In the genomic region with DNA sequence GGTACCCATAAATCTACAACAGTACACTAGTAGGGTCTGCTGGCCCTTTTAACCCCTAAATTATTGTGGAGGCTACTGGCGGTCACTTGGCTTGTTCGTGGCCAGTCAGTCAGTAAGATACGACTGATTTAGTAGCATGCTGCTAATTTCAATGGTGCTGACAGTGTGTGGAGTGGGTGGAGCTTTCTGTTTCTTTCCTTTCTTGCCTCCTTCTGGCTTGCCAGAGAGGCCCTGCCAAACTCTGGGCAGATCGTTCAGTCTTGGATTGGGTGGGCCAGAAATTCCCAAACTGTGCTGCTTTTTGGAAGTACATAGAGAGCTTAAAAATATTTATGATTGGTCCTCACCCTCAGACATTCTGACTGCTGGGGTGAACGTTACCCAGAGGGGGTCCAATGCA, we compare ENCODE assay signal across 8 mouse cellular contexts. TPM values are rescaled to one million over a fixed set of nuclear protein-coding genes. Genes with fewer than 3 reads are reported as not detected.
DNase-seq lines count a peak whose midpoint lies in the region; ATAC-seq and TF ChIP-seq lines count a peak whose summit lies in the region.
"Had no signal": no experiment of that assay in that cellular context is flagged by ENCODE, and none has a peak within 500 bp of the region (broad histone marks: within the 10 kb centered on the region; RNA-seq: fewer than 3 reads in every experiment).

No protein-coding gene starts in this region.

- WGBS in lung, embryonic 14.5 days: 31% methylated on average over 5 of the region's 5 CpGs
- WGBS in forebrain, embryonic 16.5 days: 22% methylated on average over 5 of the region's 5 CpGs
- WGBS in limb, embryonic 10.5 days: 28% methylated on average over 5 of the region's 5 CpGs
- WGBS in stomach, embryonic 14.5 days: 38% methylated on average over 5 of the region's 5 CpGs

- H3K4me1 ChIP-seq in lung, embryonic 14.5 days (ENCODE audit: insufficient read depth): peaks cover 6% of the 10 kb centered on the region; the same call in 1 of the 2 replicates
- H3K4me1 ChIP-seq in forebrain, embryonic 16.5 days (replicated peaks; ENCODE audit: control insufficient read depth, insufficient read depth, low read length): peaks cover 37% of the 10 kb centered on the region
- peaks cover 53% of the 10 kb centered on the region for H3K4me1 ChIP-seq in limb, embryonic 10.5 days
- H3K4me1 ChIP-seq in stomach, embryonic 14.5 days (ENCODE audit: control insufficient read depth, insufficient read depth, low read length): peaks cover 7% of the 10 kb centered on the region; the same call in 1 of the 2 replicates

- 0 out of 2 replicates have a peak, but pooled peaks cover 3% of the 10 kb centered on the region for H3K36me3 ChIP-seq in lung, embryonic 14.5 days (ENCODE audit: insufficient read depth)
- H3K36me3 ChIP-seq in forebrain, embryonic 16.5 days (ENCODE audit: control insufficient read depth, insufficient read depth): no peaks in the 10 kb centered on the region
- H3K36me3 ChIP-seq in limb, embryonic 10.5 days: no peaks in the 10 kb centered on the region
- no peaks in the 10 kb centered on the region; the same call in 1 of the 2 replicates for H3K36me3 ChIP-seq in stomach, embryonic 14.5 days (ENCODE audit: control insufficient read depth, insufficient read depth, low read length)

- no peak overlapping the region for H3K27ac ChIP-seq in lung, embryonic 14.5 days (ENCODE audit: low read depth)
- peak overlapping the region; percentile 34; the same call in 1 of the 2 replicates for H3K27ac ChIP-seq in forebrain, embryonic 16.5 days (ENCODE audit: low read length)
- peak overlapping the region; percentile 28; the same call in 1 of the 2 replicates for H3K27ac ChIP-seq in limb, embryonic 10.5 days
- H3K27ac ChIP-seq in stomach, embryonic 14.5 days (ENCODE audit: low read length): no peak overlapping the region

- H3K9me3 ChIP-seq in lung, embryonic 14.5 days (ENCODE audit: low read depth, low read length): no peaks in the 10 kb centered on the region
- no peaks in the 10 kb centered on the region for H3K9me3 ChIP-seq in forebrain, embryonic 16.5 days (ENCODE audit: control insufficient read depth, low read length)
- H3K9me3 ChIP-seq in limb, embryonic 10.5 days (replicated peaks): no peaks in the 10 kb centered on the region
- no peaks in the 10 kb centered on the region for H3K9me3 ChIP-seq in stomach, embryonic 14.5 days (ENCODE audit: control insufficient read depth, low read depth, low read length)

- peak overlapping the region; percentile 63 for H3K4me2 ChIP-seq in lung, embryonic 14.5 days
- H3K4me2 ChIP-seq in forebrain, embryonic 16.5 days (ENCODE audit: low read length): peak overlapping the region; percentile 59
- peak overlapping the region; percentile 53 for H3K4me2 ChIP-seq in stomach, embryonic 14.5 days (replicated peaks; ENCODE audit: low read depth, low read length)

- H3K9ac ChIP-seq in lung, embryonic 14.5 days: peak overlapping the region; percentile 45
- peak overlapping the region; percentile 50; the same call in 1 of the 2 replicates for H3K9ac ChIP-seq in forebrain, embryonic 16.5 days (replicated peaks; ENCODE audit: low read depth, low read length)
- H3K9ac ChIP-seq in stomach, embryonic 14.5 days (replicated peaks; ENCODE audit: low read depth, low read length): 0 out of 2 replicates have a peak overlapping the region, but pooled peaks have one; percentile 10

- peaks cover 48% of the 10 kb centered on the region for H3K27me3 ChIP-seq in lung, embryonic 14.5 days (ENCODE audit: insufficient read depth, low read length)
- H3K27me3 ChIP-seq in forebrain, embryonic 16.5 days (replicated peaks; ENCODE audit: control insufficient read depth, insufficient read depth, low read length): peaks cover 28% of the 10 kb centered on the region
- peaks cover 81% of the 10 kb centered on the region for H3K27me3 ChIP-seq in limb, embryonic 10.5 days (ENCODE audit: low read depth, poor library complexity, severe bottlenecking)
- H3K27me3 ChIP-seq in stomach, embryonic 14.5 days (ENCODE audit: control insufficient read depth, insufficient read depth, low read length): peaks cover 19% of the 10 kb centered on the region

- no peak for TF ChIP-seq CTCF in lung, embryonic 14.5 days (IDR thresholded peaks at IDR 0.05; ENCODE audit: low read depth)

- ATAC-seq in lung, embryonic 14.5 days (ENCODE audit: insufficient read depth): no peak
- ATAC-seq in forebrain, embryonic 16.5 days: peak; percentile 47
- no peak for ATAC-seq in stomach, embryonic 14.5 days (ENCODE audit: insufficient number of reproducible peaks, insufficient read depth, low FRiP score, low read depth)
- no peak for ATAC-seq in CD4-positive, CD25-positive, alpha-beta regulatory T cell, adult 4 months

- H3K4me3 ChIP-seq in lung, embryonic 14.5 days (ENCODE audit: low read depth, low read length): peak overlapping the region; percentile 39
- H3K4me3 ChIP-seq in forebrain, embryonic 16.5 days (replicated peaks; ENCODE audit: low read length): peak overlapping the region; percentile 35
- H3K4me3 ChIP-seq in limb, embryonic 10.5 days: peak overlapping the region; percentile 46
- H3K4me3 ChIP-seq in stomach, embryonic 14.5 days (ENCODE audit: low read depth, low read length): peak overlapping the region; percentile 11

- no peak for DNase-seq in lung, embryonic 14.5 days
- no peak for DNase-seq in lung, adult 18-20 months
- no peak for DNase-seq in limb, embryonic 10.5 days (ENCODE audit: low spot score)
- DNase-seq in testis, postnatal 14 days (ENCODE audit: low spot score): no peak
- DNase-seq: right cerebral cortex, adult 18-20 months had no signal

RNA-seq across cellular contexts. Expression of gene Bcl6b, which starts 2.5 kb away (rescaled TPM):
- 30.3 and 30.9 TPM in 2 replicates for polyA plus RNA-seq in lung, embryonic 14.5 days (2014; fragmentation: Nextera tagmentation; extraction: Ambion mirVana)
- polyA plus RNA-seq in forebrain, embryonic 16.5 days (2015; fragmentation: Nextera tagmentation; extraction: Ambion mirVana): 6.9 and 8.1 TPM in 2 replicates
- polyA plus RNA-seq in limb, embryonic 10.5 days (2016; fragmentation: Nextera tagmentation; extraction: Ambion mirVana): 5.6 and 7.5 TPM in 2 replicates
- polyA plus RNA-seq in stomach, embryonic 14.5 days (2014; fragmentation: Nextera tagmentation; extraction: Ambion mirVana): 11.3 and 12.0 TPM in 2 replicates
- under 1 TPM; 0.31 to 0.56 TPM for polyA plus RNA-seq in CD4-positive, CD25-positive, alpha-beta regulatory T cell, adult 4 months (2017; shearing (Covaris generic))

RNA-seq across cellular contexts. Expression of gene Slc16a13, which starts 6.3 kb away (rescaled TPM):
- 4.4 and 6.2 TPM in 2 replicates for polyA plus RNA-seq in lung, embryonic 14.5 days (2014; fragmentation: Nextera tagmentation; extraction: Ambion mirVana)
- polyA plus RNA-seq in forebrain, embryonic 16.5 days (2015; fragmentation: Nextera tagmentation; extraction: Ambion mirVana): 13.2 and 14.8 TPM in 2 replicates
- polyA plus RNA-seq in limb, embryonic 10.5 days (2016; fragmentation: Nextera tagmentation; extraction: Ambion mirVana): 11.6 and 16.3 TPM in 2 replicates
- polyA plus RNA-seq in stomach, embryonic 14.5 days (2014; fragmentation: Nextera tagmentation; extraction: Ambion mirVana): 5.6 and 8.8 TPM in 2 replicates
- polyA plus RNA-seq in CD4-positive, CD25-positive, alpha-beta regulatory T cell, adult 4 months (2017; shearing (Covaris generic)): 1 to 10 TPM; 2.7 to 3.9 TPM

RNA-seq across cellular contexts. Expression of gene 0610010K14Rik, which starts 10.6 kb away (rescaled TPM):
- 180 and 198 TPM in 2 replicates for polyA plus RNA-seq in lung, embryonic 14.5 days (2014; fragmentation: Nextera tagmentation; extraction: Ambion mirVana)
- polyA plus RNA-seq in forebrain, embryonic 16.5 days (2015; fragmentation: Nextera tagmentation; extraction: Ambion mirVana): 174 and 180 TPM in 2 replicates
- 220 and 235 TPM in 2 replicates for polyA plus RNA-seq in limb, embryonic 10.5 days (2016; fragmentation: Nextera tagmentation; extraction: Ambion mirVana)
- 164 and 167 TPM in 2 replicates for polyA plus RNA-seq in stomach, embryonic 14.5 days (2014; fragmentation: Nextera tagmentation; extraction: Ambion mirVana)
- 100 to 1,000 TPM; 123 to 141 TPM for polyA plus RNA-seq in CD4-positive, CD25-positive, alpha-beta regulatory T cell, adult 4 months (2017; shearing (Covaris generic))

RNA-seq across cellular contexts. Expression of gene Gm21988, which starts 12.5 kb away (rescaled TPM):
- 9.3 and 10.8 TPM in 2 replicates for polyA plus RNA-seq in lung, embryonic 14.5 days (2014; fragmentation: Nextera tagmentation; extraction: Ambion mirVana)
- polyA plus RNA-seq in forebrain, embryonic 16.5 days (2015; fragmentation: Nextera tagmentation; extraction: Ambion mirVana): 13.2 and 14.6 TPM in 2 replicates
- polyA plus RNA-seq in limb, embryonic 10.5 days (2016; fragmentation: Nextera tagmentation; extraction: Ambion mirVana): 9.7 TPM in 2 replicates
- 9.2 and 13.3 TPM in 2 replicates for polyA plus RNA-seq in stomach, embryonic 14.5 days (2014; fragmentation: Nextera tagmentation; extraction: Ambion mirVana)
- polyA plus RNA-seq in CD4-positive, CD25-positive, alpha-beta regulatory T cell, adult 4 months (2017; shearing (Covaris generic)): 1 to 10 TPM; 3.3 to 5.3 TPM

RNA-seq across cellular contexts. Expression of gene Rnasek, which starts 12.5 kb away (rescaled TPM):
- polyA plus RNA-seq in lung, embryonic 14.5 days (2014; fragmentation: Nextera tagmentation; extraction: Ambion mirVana): 135 and 140 TPM in 2 replicates
- polyA plus RNA-seq in forebrain, embryonic 16.5 days (2015; fragmentation: Nextera tagmentation; extraction: Ambion mirVana): 287 and 291 TPM in 2 replicates
- polyA plus RNA-seq in limb, embryonic 10.5 days (2016; fragmentation: Nextera tagmentation; extraction: Ambion mirVana): 84.7 and 93.5 TPM in 2 replicates
- 157 and 164 TPM in 2 replicates for polyA plus RNA-seq in stomach, embryonic 14.5 days (2014; fragmentation: Nextera tagmentation; extraction: Ambion mirVana)
- 100 to 1,000 TPM; 218 TPM for polyA plus RNA-seq in CD4-positive, CD25-positive, alpha-beta regulatory T cell, adult 4 months (2017; shearing (Covaris generic))

Comparison
In these comparisons a context has a peak if more than half of its experiments do, and no peak if none do; other contexts are left out.
1. H3K27ac ChIP-seq: peak in forebrain, embryonic 16.5 days (single experiment) and limb, embryonic 10.5 days (single experiment); none in lung, embryonic 14.5 days (single experiment) and stomach, embryonic 14.5 days (single experiment).
2. Peak in every context shown above with its lines, with median percentiles within 50 percentile points of each other: H3K4me2 ChIP-seq, H3K4me3 ChIP-seq and H3K9ac ChIP-seq.